Mouse (Mus musculus): ENCODE results near the gene Cc2d2b. TPM values are rescaled to one million over a fixed set of nuclear protein-coding genes. Genes with fewer than 3 reads are reported as not detected.

The Cc2d2b gene
- polyA plus RNA-seq, 1 experiment from 2014 or later, result 0.15 TPM

DNA sequence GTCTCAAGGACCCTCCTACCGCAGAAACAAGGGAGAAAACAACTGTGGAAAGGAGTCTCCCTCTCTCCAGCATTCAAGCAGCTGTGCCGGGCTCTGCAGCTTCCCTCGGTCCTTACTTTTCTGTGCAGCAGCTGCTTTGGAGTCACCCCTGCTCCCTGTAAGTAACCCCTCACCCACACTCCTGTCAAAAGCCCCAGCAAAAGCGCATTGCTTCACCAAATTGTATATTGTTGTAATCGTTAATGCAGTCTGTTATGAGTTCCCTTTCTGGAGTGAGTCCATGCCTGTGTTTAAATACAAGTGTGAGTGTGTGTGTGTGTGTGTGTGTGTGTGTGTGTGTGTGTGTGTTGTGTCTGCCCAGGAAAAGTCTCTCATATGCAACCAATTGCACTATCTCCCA is 119.7 kb downstream of the Cc2d2b start:
- Histone ChIP-seq H3K27ac (ENCODE audit: low read depth, low read length) (no peak overlapping the region), H3K27me3 (replicated peaks; ENCODE audit: control insufficient read depth, insufficient read depth, low read length) (peaks cover 15% of the 10 kb centered on the region), H3K9ac (ENCODE audit: low read length) (no peak overlapping the region), H3K4me1 (ENCODE audit: control insufficient read depth, insufficient read depth, low read length) (no peaks in the 10 kb centered on the region), H3K36me3 (ENCODE audit: control insufficient read depth, insufficient read depth, low read length) (no peaks in the 10 kb centered on the region), H3K4me2 (ENCODE audit: low read length) (no peak overlapping the region), H3K4me3 (ENCODE audit: low read depth, low read length) (no peak overlapping the region), H3K9me3 (replicated peaks; ENCODE audit: control insufficient read depth, low read length) (no peaks in the 10 kb centered on the region)
- WGBS, result 39% methylated on average over 5 of the region's 5 CpGs
- DNase-seq (ENCODE audit: low spot score), result no peak
- no peak for ATAC-seq

GRCm38 (mm10) chr19:40869425-40870105 is 121.0 kb downstream of the Cc2d2b start:
- Histone ChIP-seq H3K27me3 (replicated peaks; ENCODE audit: control insufficient read depth, insufficient read depth, low read length) (peaks cover 15% of the 10 kb centered on the region), H3K9me3 (replicated peaks; ENCODE audit: control insufficient read depth, low read length) (no peaks in the 10 kb centered on the region), H3K4me3 (ENCODE audit: low read depth, low read length) (no peak overlapping the region), H3K9ac (ENCODE audit: low read length) (no peak overlapping the region), H3K27ac (ENCODE audit: low read depth, low read length) (no peak overlapping the region), H3K36me3 (ENCODE audit: control insufficient read depth, insufficient read depth, low read length) (no peaks in the 10 kb centered on the region), H3K4me2 (ENCODE audit: low read length) (no peak overlapping the region), H3K4me1 (ENCODE audit: control insufficient read depth, insufficient read depth, low read length) (no peaks in the 10 kb centered on the region)
- ATAC-seq (no peak), DNase-seq (ENCODE audit: low spot score) (no peak)
- WGBS, result 91% methylated on average over 3 of the region's 3 CpGs

DNA sequence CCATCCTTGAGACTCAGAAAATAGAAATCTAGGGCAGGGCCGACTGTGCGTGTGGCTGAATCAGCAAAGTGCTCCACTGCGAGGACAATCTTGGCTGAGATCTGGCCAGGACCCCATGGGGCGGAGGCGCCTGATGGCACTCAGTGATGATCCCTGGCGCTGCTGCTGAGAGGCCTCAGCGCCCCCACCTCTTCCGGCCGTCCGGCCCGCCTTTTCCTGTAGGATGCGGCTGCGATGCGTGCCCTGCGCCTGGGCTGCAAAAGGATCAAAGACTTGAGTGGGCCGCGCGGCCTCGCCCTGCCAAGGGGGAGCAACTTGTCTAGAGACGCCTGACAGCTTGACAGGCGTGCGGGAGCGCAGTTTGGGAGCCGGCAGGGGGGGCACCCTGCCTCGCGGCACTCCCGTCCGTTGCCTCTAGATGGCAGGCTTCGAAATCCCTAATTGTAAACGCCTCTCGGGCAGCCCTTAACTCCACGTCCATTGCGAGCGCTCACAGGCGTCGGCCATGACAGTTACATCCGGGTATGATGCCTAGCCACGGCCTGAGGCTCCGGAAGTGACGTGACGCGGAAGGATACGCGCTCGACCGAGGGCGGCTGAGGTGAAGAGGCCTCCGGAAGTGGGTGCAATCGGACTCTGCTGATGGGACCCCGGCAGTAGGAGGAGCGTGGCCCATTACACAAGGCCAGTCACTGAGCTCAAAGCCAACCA is 124.6 kb downstream of the Cc2d2b start:
- Histone ChIP-seq H3K36me3 (ENCODE audit: control insufficient read depth, insufficient read depth, low read length) (no peaks in the 10 kb centered on the region), H3K4me1 (ENCODE audit: control insufficient read depth, insufficient read depth, low read length) (no peaks in the 10 kb centered on the region), H3K4me3 (ENCODE audit: low read depth, low read length) (peak overlapping the region; percentile 42), H3K27me3 (replicated peaks; ENCODE audit: control insufficient read depth, insufficient read depth, low read length) (peaks cover 30% of the 10 kb centered on the region), H3K4me2 (ENCODE audit: low read length) (peak overlapping the region; percentile 66), H3K9ac (ENCODE audit: low read length) (peak overlapping the region; percentile 68), H3K27ac (ENCODE audit: low read depth, low read length) (peak overlapping the region; percentile 86), H3K9me3 (replicated peaks; ENCODE audit: control insufficient read depth, low read length) (no peaks in the 10 kb centered on the region)
- 2% methylated on average over 51 of the region's 51 CpGs for WGBS
- DNase-seq (ENCODE audit: low spot score) (peak; percentile 98), ATAC-seq (peak; percentile 98)

Other genes with a start within 250 kb of the Cc2d2b start
- gene Sorbs1, start 235.0 kb upstream of the Cc2d2b start, polyA plus RNA-seq (2014; fragmentation: Nextera tagmentation; extraction: Ambion mirVana), result 61.1 and 83.9 TPM in 2 replicates
- 56.3 and 66.1 TPM in 2 replicates for gene Aldh18a1, start 160.3 kb upstream of the Cc2d2b start, polyA plus RNA-seq (2014; fragmentation: Nextera tagmentation; extraction: Ambion mirVana)
- 9.3 and 11.5 TPM in 2 replicates for gene Tctn3, start 136.5 kb upstream of the Cc2d2b start, polyA plus RNA-seq (2014; fragmentation: Nextera tagmentation; extraction: Ambion mirVana)
- gene Entpd1, start 136.4 kb upstream of the Cc2d2b start, polyA plus RNA-seq (2014; fragmentation: Nextera tagmentation; extraction: Ambion mirVana), result 9.1 and 12.8 TPM in 2 replicates
- 17.6 TPM in 2 replicates for gene Ccnj, start 82.5 kb downstream of the Cc2d2b start, polyA plus RNA-seq (2014; fragmentation: Nextera tagmentation; extraction: Ambion mirVana)
- gene Zfp518a, start 146.0 kb downstream of the Cc2d2b start, polyA plus RNA-seq (2014; fragmentation: Nextera tagmentation; extraction: Ambion mirVana), result 9.8 and 11.2 TPM in 2 replicates
- gene Blnk, start 245.8 kb downstream of the Cc2d2b start, polyA plus RNA-seq (2014; fragmentation: Nextera tagmentation; extraction: Ambion mirVana), result 0.52 and 0.53 TPM in 2 replicates

All from forebrain, embryonic 14.5 days (tissue).